22 mouse cellular contexts compared by ENCODE assay signal in genomic region chr1:38715621-38716020, GRCm38 (mm10). TPM values are rescaled to one million over a fixed set of nuclear protein-coding genes. Genes with fewer than 3 reads are reported as not detected.
DNase-seq lines count a peak whose midpoint lies in the region; ATAC-seq and TF ChIP-seq lines count a peak whose summit lies in the region.
"Had no signal": no experiment of that assay in that cellular context is flagged by ENCODE, and none has a peak within 500 bp of the region (broad histone marks: within the 10 kb centered on the region; RNA-seq: fewer than 3 reads in every experiment).

No protein-coding gene starts in this region.

- H3K9ac ChIP-seq in heart, embryonic 12.5 days, result no peak overlapping the region
- no peak overlapping the region for H3K9ac ChIP-seq in kidney, postnatal 0 days (ENCODE audit: low read depth, low read length)
- H3K9ac ChIP-seq: embryonic facial prominence, embryonic 15.5 days; heart, embryonic 15.5 days; hindbrain, embryonic 13.5 days had no signal

- no peak overlapping the region for H3K27ac ChIP-seq in heart, embryonic 12.5 days (ENCODE audit: poor library complexity, severe bottlenecking)
- peak overlapping the region; percentile 20; the same call in 1 of the 2 replicates for H3K27ac ChIP-seq in kidney, postnatal 0 days
- H3K27ac ChIP-seq: embryonic facial prominence, embryonic 15.5 days; forebrain, embryonic 10.5 days; gastrocnemius, adult 2 months; heart, embryonic 10.5 days; heart, embryonic 15.5 days; hindbrain, embryonic 13.5 days had no signal

- TF ChIP-seq CTCF in kidney, postnatal 0 days (IDR thresholded peaks at IDR 0.05; ENCODE audit: low read depth), result no peak

- H3K36me3 ChIP-seq in heart, embryonic 12.5 days, result no peaks in the 10 kb centered on the region
- no peaks in the 10 kb centered on the region for H3K36me3 ChIP-seq in kidney, postnatal 0 days (ENCODE audit: insufficient read depth, low read length)
- H3K36me3 ChIP-seq: embryonic facial prominence, embryonic 15.5 days; forebrain, embryonic 10.5 days; heart, embryonic 10.5 days; heart, embryonic 15.5 days; hindbrain, embryonic 13.5 days had no signal

- H3K27me3 ChIP-seq in heart, embryonic 12.5 days (replicated peaks), result no peaks in the 10 kb centered on the region
- H3K27me3 ChIP-seq in kidney, postnatal 0 days (ENCODE audit: insufficient read depth, low read length), result no peaks in the 10 kb centered on the region
- H3K27me3 ChIP-seq: embryonic facial prominence, embryonic 15.5 days; heart, embryonic 15.5 days; hindbrain, embryonic 13.5 days had no signal

- DNase-seq in heart, adult 11 months, result peak; percentile 13
- no peak for DNase-seq in kidney, postnatal 0 days (ENCODE audit: low spot score)
- no peak for DNase-seq in kidney, postnatal 36 days
- DNase-seq in adipocyte (ENCODE audit: low spot score), result peak; percentile 25
- DNase-seq in layer of hippocampus, postnatal 36 days, result no peak
- DNase-seq in adrenal gland, postnatal 36 days, result no peak
- DNase-seq: adrenal gland, postnatal 10 days; cerebellum, adult 18-20 months; cerebellum, adult 9-11 months; cerebellum, postnatal 36 days; gastrocnemius, adult 2 months; gastrocnemius, postnatal 25 days; heart, adult 18-20 months; heart, postnatal 14 days had no signal

- no peak overlapping the region for H3K4me2 ChIP-seq in heart, embryonic 12.5 days
- H3K4me2 ChIP-seq in kidney, postnatal 0 days (ENCODE audit: low read length), result no peak overlapping the region
- H3K4me2 ChIP-seq: embryonic facial prominence, embryonic 15.5 days; heart, embryonic 15.5 days; hindbrain, embryonic 13.5 days had no signal

- H3K9me3 ChIP-seq in heart, embryonic 12.5 days (replicated peaks), result no peaks in the 10 kb centered on the region
- H3K9me3 ChIP-seq in kidney, postnatal 0 days (replicated peaks; ENCODE audit: low read length), result no peaks in the 10 kb centered on the region
- H3K9me3 ChIP-seq: embryonic facial prominence, embryonic 15.5 days; forebrain, embryonic 10.5 days; heart, embryonic 10.5 days; heart, embryonic 15.5 days; hindbrain, embryonic 13.5 days had no signal

- no peaks in the 10 kb centered on the region for H3K4me1 ChIP-seq in heart, embryonic 12.5 days (replicated peaks)
- no peaks in the 10 kb centered on the region for H3K4me1 ChIP-seq in kidney, postnatal 0 days (replicated peaks; ENCODE audit: insufficient read depth, low read length)
- H3K4me1 ChIP-seq: embryonic facial prominence, embryonic 15.5 days; heart, embryonic 10.5 days; heart, embryonic 15.5 days; hindbrain, embryonic 13.5 days had no signal

- no peak overlapping the region for H3K4me3 ChIP-seq in heart, embryonic 12.5 days
- H3K4me3 ChIP-seq in kidney, postnatal 0 days (replicated peaks; ENCODE audit: low read depth, low read length), result no peak overlapping the region
- H3K4me3 ChIP-seq: embryonic facial prominence, embryonic 15.5 days; erythroblast, embryonic 14.5 days; forebrain, embryonic 10.5 days; gastrocnemius, adult 2 months; heart, embryonic 10.5 days; heart, embryonic 15.5 days; hindbrain, embryonic 13.5 days had no signal

- WGBS in heart, embryonic 12.5 days, result 66% methylated on average over 4 of the region's 4 CpGs
- 66% methylated on average over 4 of the region's 4 CpGs for WGBS in kidney, postnatal 0 days

- ATAC-seq in heart, embryonic 12.5 days (ENCODE audit: insufficient number of reproducible peaks, low FRiP score), result no peak
- no peak for ATAC-seq in kidney, postnatal 0 days (replicated peaks; ENCODE audit: low FRiP score, low read depth)
- ATAC-seq: forebrain, embryonic 14.5 days had no signal

RNA-seq across cellular contexts. Expression of gene Aff3, which starts 50.9 kb away (rescaled TPM):
- polyA plus RNA-seq in heart, embryonic 12.5 days (2016; fragmentation: Nextera tagmentation; extraction: Ambion mirVana), result 5.3 and 5.7 TPM in 2 replicates
- 6.9 and 7.9 TPM in 2 replicates for polyA plus RNA-seq in kidney, postnatal 0 days (2015; fragmentation: Nextera tagmentation; extraction: Ambion mirVana)
- total RNA-seq in layer of hippocampus, postnatal 36 days (2021), result 100 to 1,000 TPM in 1 of 2 experiments, 10 to 100 TPM in 1; 99.4 to 119 TPM
- total RNA-seq in adrenal gland, postnatal 36 days (2021), result 1 to 10 TPM; 3.7 to 4.6 TPM

Comparison
In these comparisons a context has a peak if more than half of its experiments do, and no peak if none do; other contexts are left out.
1. DNase-seq: peak in heart, adult 11 months (single experiment) and adipocyte (single experiment); none in kidney, postnatal 0 days (single experiment), kidney, postnatal 36 days (0 of 2), layer of hippocampus, postnatal 36 days (0 of 2) and adrenal gland, postnatal 36 days (0 of 2).
2. RNA of gene Aff3, which starts 50.9 kb away (total RNA-seq): 99.4 to 119 TPM in layer of hippocampus, postnatal 36 days; 3.7 to 4.6 TPM in adrenal gland, postnatal 36 days; every median in the first group is over 10 times any median in the second.